Mouse (Mus musculus) embryonic facial prominence, embryonic 14.5 days (tissue): ENCODE results near the gene Rexo1. TPM values are rescaled to one million over a fixed set of nuclear protein-coding genes. Genes with fewer than 3 reads are reported as not detected.

Experiments used
- ATAC-seq: fragments of 200-750 bp; cut with Nextera tagmentation; 2 replicates; pipeline ENCODE4 v1.8.0; 2017; ENCODE audit warnings: low read depth, moderate number of reproducible peaks, moderate TSS enrichment
- DNase-seq: peaks from one replicate; pipeline ENCODE4 v3.0.0-alpha.2; 2015; ENCODE audit warnings: low spot score
- H3K27ac ChIP-seq: fragments of 300-500 bp; sonication (generic); replicated peaks from 2 replicates; pipeline ENCODE4 v1.5.1; 2014; ENCODE audit warnings: low read depth, mild to moderate bottlenecking, low read length, moderate library complexity
- H3K27me3 ChIP-seq: fragments of 300-500 bp; sonication (generic); replicated peaks from 2 replicates; pipeline ENCODE4 v1.6.1; 2014; ENCODE audit warnings: low read length; ENCODE audit not compliant: control insufficient read depth, insufficient read depth
- H3K36me3 ChIP-seq: fragments of 300-500 bp; sonication (generic); 2 replicates; pipeline ENCODE4 v1.6.1; 2014; ENCODE audit warnings: low read length, mixed read lengths; ENCODE audit not compliant: control insufficient read depth, insufficient read depth
- H3K4me1 ChIP-seq: fragments of 300-500 bp; sonication (generic); 2 replicates; pipeline ENCODE4 v1.6.1; 2014; ENCODE audit warnings: antibody characterized with exemption, low read length; ENCODE audit not compliant: control insufficient read depth, insufficient read depth
- H3K4me2 ChIP-seq: fragments of 300-500 bp; sonication (generic); 2 replicates; pipeline ENCODE4 v1.6.1; 2014; ENCODE audit warnings: low read depth, mild to moderate bottlenecking, low read length, moderate library complexity, mixed read lengths
- H3K4me3 ChIP-seq: fragments of 300-500 bp; sonication (generic); 2 replicates; pipeline ENCODE4 v1.5.1; 2014; ENCODE audit warnings: low read depth, mild to moderate bottlenecking, low read length
- H3K9ac ChIP-seq: fragments of 300-500 bp; sonication (generic); 2 replicates; pipeline ENCODE4 v1.6.1; 2014; ENCODE audit warnings: low read depth, mild to moderate bottlenecking, low read length, moderate library complexity, mixed read lengths
- H3K9me3 ChIP-seq: fragments of 300-500 bp; sonication (generic); 2 replicates; pipeline ENCODE4 v1.6.1; 2016; ENCODE audit warnings: low read length; ENCODE audit not compliant: control insufficient read depth
- WGBS: fragments of 180-500 bp; shearing (Covaris S2); extraction: QIAGEN DNeasy Blood & Tissue Kit; methylation state at CpG from one replicate; pipeline ENCODE4 v1.1.7; 2014; 5-methylcytosine and 5-hydroxymethylcytosine counted together
- polyA plus RNA-seq: library from polyadenylated mRNA; unstranded; fragments of >200 nt; fragmentation: Nextera tagmentation; extraction: Ambion mirVana; gene quantifications from 2 replicates; pipeline ENCODE4 v1.2.1, GENCODE M21; 2014

Rexo1 gene
- polyA plus RNA-seq, 1 experiment from 2014 or later, result 22.6 TPM

GRCm38 (mm10) chr10:80552364-80552763 is 9.0 kb downstream of the Rexo1 start:
- Histone ChIP-seq H3K9me3 (no peaks in the 10 kb centered on the region), H3K4me2 (no peak overlapping the region), H3K27ac (no peak overlapping the region), H3K4me3 (no peak overlapping the region), H3K36me3 (peaks cover 33% of the 10 kb centered on the region), H3K9ac (no peak overlapping the region), H3K4me1 (no peaks in the 10 kb centered on the region), H3K27me3 (no peaks in the 10 kb centered on the region)
- ATAC-seq (no peak), DNase-seq (no peak)
- WGBS, result 71% methylated on average over 9 of the region's 9 CpGs

DNA sequence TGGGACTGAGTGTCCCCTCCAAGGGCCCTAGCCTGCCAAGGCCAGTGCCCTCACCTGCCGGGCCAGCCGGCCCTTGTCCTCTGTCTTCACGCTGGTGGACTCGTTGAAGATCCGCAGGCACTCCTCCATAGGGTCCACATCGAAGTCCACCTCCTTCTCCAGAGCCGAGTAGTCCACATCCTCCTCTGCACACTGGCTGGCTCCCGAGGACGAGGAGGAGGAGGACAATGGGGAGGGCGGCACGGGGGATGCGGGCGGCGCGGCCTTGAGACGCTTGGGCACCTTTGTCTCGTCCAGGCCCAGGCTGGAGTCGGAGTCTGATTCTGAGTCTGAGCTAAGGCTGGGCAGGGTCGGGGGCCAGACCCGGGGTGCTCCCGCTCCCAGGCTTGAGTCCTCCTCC is 12.1 kb downstream of the Rexo1 start:
- Histone ChIP-seq H3K36me3 (peaks cover 64% of the 10 kb centered on the region), H3K4me1 (no peaks in the 10 kb centered on the region), H3K4me2 (no peak overlapping the region), H3K9me3 (no peaks in the 10 kb centered on the region), H3K9ac (no peak overlapping the region), H3K4me3 (no peak overlapping the region), H3K27ac (no peak overlapping the region), H3K27me3 (no peaks in the 10 kb centered on the region)
- WGBS, result 91% methylated on average over 19 of the region's 21 CpGs
- no peak for DNase-seq
- ATAC-seq, result no peak

- no peak overlapping the region for H3K9ac ChIP-seq
- DNase-seq, result peak; percentile 51
- H3K27ac ChIP-seq, result no peak overlapping the region
- H3K4me3 ChIP-seq, result no peak overlapping the region
- WGBS, result 71% methylated on average over 10 of the region's 10 CpGs
- H3K4me1 ChIP-seq, result no peaks in the 10 kb centered on the region
- no peak overlapping the region for H3K4me2 ChIP-seq
- H3K36me3 ChIP-seq, result peaks cover 71% of the 10 kb centered on the region
- H3K27me3 ChIP-seq, result no peaks in the 10 kb centered on the region
- no peaks in the 10 kb centered on the region for H3K9me3 ChIP-seq
- ATAC-seq, result peak; percentile 39; the same call in 1 of the 2 replicates
Measured at GRCm38 (mm10) chr10:80548428-80549006, 12.8 kb downstream of the Rexo1 start.

GRCm38 (mm10) chr10:80547539-80547938 is 13.8 kb downstream of the Rexo1 start:
- Histone ChIP-seq H3K4me3 (no peak overlapping the region), H3K9ac (no peak overlapping the region), H3K27me3 (no peaks in the 10 kb centered on the region), H3K9me3 (no peaks in the 10 kb centered on the region), H3K27ac (no peak overlapping the region), H3K36me3 (peaks cover 81% of the 10 kb centered on the region), H3K4me2 (no peak overlapping the region), H3K4me1 (no peaks in the 10 kb centered on the region)
- DNase-seq (no peak), ATAC-seq (no peak)
- WGBS, result 93% methylated on average over 15 of the region's 15 CpGs

DNA sequence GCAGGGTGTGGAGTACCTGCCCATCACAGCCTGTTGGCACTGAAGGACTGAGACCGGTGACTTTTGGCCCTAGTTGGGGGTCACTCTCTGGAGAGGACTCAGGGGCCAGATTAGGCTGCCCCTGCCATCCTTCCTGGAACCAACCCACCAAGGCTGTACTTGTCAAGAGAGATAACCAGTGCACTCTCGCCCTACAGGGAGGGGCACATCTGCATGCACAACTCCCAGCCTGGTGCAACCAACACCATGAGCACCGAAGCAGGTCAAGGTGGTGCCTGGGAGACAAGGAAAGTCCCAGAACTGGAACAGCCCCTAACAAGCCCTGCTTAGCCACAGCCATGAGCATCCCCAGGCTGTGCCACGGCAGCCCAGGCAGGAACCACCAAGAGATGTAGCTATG is 14.4 kb downstream of the Rexo1 start:
- no peaks in the 10 kb centered on the region for H3K4me1 ChIP-seq
- H3K9ac ChIP-seq, result no peak overlapping the region
- DNase-seq, result no peak
- no peak for ATAC-seq
- H3K4me3 ChIP-seq, result no peak overlapping the region
- no peaks in the 10 kb centered on the region for H3K9me3 ChIP-seq
- peaks cover 87% of the 10 kb centered on the region for H3K36me3 ChIP-seq
- WGBS, result 96% methylated on average over 4 of the region's 4 CpGs
- H3K27ac ChIP-seq, result no peak overlapping the region
- no peak overlapping the region for H3K4me2 ChIP-seq
- H3K27me3 ChIP-seq, result no peaks in the 10 kb centered on the region

- Histone ChIP-seq H3K4me1 (no peaks in the 10 kb centered on the region), H3K27me3 (no peaks in the 10 kb centered on the region), H3K36me3 (peaks cover 91% of the 10 kb centered on the region), H3K27ac (no peak overlapping the region), H3K9me3 (no peaks in the 10 kb centered on the region), H3K4me2 (no peak overlapping the region), H3K4me3 (no peak overlapping the region), H3K9ac (no peak overlapping the region)
- no peak for ATAC-seq
- 90% methylated on average over 8 of the region's 8 CpGs for WGBS
- DNase-seq, result no peak
Measured at GRCm38 (mm10) chr10:80545590-80545989, 15.8 kb downstream of the Rexo1 start.

DNA sequence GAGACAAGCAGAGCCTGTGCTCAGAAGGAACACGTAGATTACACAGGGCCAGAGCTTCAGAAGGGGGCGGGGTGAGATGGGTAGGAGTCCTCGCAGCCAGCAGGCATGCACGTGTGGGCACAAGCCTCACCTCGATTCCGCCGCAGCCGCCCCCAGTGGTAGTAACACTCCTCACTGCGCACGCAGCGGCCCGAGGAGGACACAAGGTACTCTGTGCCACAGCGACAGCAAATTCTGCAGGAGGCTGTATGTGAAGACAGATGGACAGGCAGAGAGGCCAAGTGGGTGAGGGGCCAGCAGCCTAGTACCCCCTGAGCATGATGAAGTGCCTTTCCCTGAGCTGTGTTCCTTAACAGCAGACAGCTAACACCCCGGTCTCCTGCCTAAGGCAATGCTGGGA is 17.5 kb downstream of the Rexo1 start:
- Histone ChIP-seq H3K9ac (no peak overlapping the region), H3K4me3 (no peak overlapping the region), H3K9me3 (no peaks in the 10 kb centered on the region), H3K36me3 (peaks cover 76% of the 10 kb centered on the region), H3K4me2 (no peak overlapping the region), H3K27me3 (peaks cover 2% of the 10 kb centered on the region; the same call in 1 of the 2 replicates), H3K4me1 (no peaks in the 10 kb centered on the region), H3K27ac (no peak overlapping the region)
- WGBS, result 94% methylated on average over 14 of the region's 14 CpGs
- DNase-seq (no peak), ATAC-seq (no peak)

DNA sequence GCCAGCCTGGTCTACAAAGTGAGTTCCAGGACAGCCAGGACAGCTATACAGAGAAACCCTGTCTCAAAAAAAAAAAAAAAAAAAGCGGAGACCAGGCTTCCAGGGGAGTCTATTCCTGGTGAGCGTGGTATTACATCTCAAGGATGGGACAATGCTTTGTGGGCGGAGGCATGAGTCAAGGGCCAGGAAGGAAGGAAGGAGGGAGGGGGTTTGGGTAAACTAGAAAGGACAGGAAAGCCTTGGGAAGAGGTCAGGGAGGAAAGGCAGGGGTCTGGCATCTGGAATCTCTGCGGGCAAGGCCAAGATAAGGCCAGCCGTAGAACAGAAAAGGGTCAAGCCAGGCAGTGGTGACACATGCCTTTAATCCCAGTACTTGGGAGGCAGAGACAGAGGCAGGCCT is 21.9 kb downstream of the Rexo1 start:
- H3K27me3 ChIP-seq, result peaks cover 34% of the 10 kb centered on the region
- H3K4me2 ChIP-seq, result no peak overlapping the region
- no peak overlapping the region for H3K4me3 ChIP-seq
- no peaks in the 10 kb centered on the region for H3K4me1 ChIP-seq
- 44% methylated on average over 5 of the region's 5 CpGs for WGBS
- no peak overlapping the region for H3K27ac ChIP-seq
- H3K36me3 ChIP-seq, result peaks cover 32% of the 10 kb centered on the region
- H3K9me3 ChIP-seq, result no peaks in the 10 kb centered on the region
- ATAC-seq (no peak), DNase-seq (no peak)
- H3K9ac ChIP-seq, result no peak overlapping the region

DNA sequence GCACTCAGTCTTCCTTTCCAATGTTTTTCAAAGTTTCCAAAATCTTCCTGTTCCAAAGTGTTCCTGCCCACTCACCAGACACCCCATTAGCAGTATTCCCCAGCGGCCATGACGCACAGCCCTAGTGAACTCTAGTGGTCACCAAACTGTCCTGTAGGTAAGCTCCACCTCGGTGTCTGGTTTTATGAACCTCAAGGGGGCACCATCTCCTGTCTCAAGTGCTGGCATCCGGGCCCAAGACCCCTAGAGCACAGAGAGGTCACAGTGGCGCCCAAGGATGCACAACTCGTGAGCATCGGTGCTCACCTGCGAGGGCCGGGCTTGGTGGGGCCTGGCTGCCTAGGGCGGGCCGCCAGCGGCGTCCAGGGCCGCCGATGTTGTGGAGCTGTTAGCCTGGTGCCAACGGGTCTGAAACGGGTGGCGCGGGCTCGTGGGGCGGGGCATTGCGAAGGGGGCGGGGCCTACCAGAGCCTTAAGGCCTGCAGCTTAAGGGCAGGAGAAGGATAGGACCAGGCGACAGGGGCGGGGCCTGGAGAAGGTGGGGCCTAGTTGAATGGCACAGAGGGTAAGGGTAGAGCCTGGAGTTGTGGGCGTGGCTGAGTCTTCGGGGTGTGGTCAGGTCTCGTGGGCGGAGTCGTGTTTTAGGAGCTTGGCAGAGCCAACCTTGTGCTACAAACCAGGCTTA is 22.5 kb downstream of the Rexo1 start, which contains the start of gene Atp8b3:
Gene Atp8b3, minus strand, starts transcription at position 415 of the 685 bp plus-strand sequence.
- DNase-seq (peak; percentile 67), ATAC-seq (peak; percentile 64)
- Histone ChIP-seq H3K36me3 (peaks cover 26% of the 10 kb centered on the region), H3K27me3 (peaks cover 34% of the 10 kb centered on the region), H3K4me1 (no peaks in the 10 kb centered on the region), H3K4me2 (peak within 1 kb of the TSS; percentile 38), H3K4me3 (peak within 1 kb of the TSS; percentile 13), H3K9ac (no peak within 1 kb of the TSS), H3K27ac (no peak within 1 kb of the TSS), H3K9me3 (no peaks in the 10 kb centered on the region)
- 3% methylated on average over 27 of the region's 30 CpGs for WGBS
